Mouse (Mus musculus): Measurements from ENCODE around the gene Ces2b.
"Not testable (repeated sequence)": the region's sequence is repeated elsewhere in the genome, so short reads cannot be mapped to it uniquely, and the experiment has no call there.

Ces2b gene

DNA sequence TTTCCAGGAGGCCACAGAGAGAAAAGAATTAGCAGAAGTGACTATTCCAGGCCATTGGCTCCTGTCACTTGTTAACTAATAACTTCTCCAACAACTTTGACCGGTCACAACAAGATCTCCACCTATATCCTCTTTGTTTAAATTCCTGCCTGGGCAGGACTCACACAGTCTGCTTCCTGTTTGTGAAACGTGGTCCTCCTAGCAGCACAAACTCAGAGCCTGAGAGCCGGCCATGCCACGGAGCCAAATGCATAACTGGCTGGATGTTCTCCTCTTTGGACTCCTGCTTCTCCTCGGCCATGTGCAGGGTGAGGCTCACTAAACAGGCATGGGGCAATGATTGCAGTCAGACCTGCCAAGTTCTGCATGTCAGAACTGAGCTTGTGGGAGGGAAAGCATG is at the start of gene Ces2b:
Gene Ces2b (plus strand): TSS at position 133 of the 400 bp plus-strand sequence.
- no peak for DNase-seq (ENCODE audit: low read depth, low spot score)

DNA sequence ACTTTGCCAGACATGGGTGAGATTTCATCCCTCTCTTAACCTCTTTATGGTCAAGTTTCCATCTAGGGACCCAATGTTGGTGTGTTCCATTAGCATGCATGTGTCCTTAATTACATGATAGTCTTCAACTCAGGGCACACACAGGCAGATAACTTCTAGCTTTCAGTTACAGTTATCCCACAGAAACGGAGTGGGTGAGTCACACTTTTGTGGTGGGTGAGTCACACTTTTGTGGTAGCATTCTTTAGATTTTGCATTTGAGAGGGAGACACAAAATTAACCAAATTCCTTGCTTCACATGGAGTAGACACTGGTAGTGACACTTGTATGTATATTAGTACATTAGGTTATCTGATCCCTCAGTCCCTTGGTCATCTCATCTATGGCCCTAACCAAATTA is 44.3 kb upstream of the Ces2b start:
- no peak for DNase-seq (ENCODE audit: low read depth, low spot score)

DNA sequence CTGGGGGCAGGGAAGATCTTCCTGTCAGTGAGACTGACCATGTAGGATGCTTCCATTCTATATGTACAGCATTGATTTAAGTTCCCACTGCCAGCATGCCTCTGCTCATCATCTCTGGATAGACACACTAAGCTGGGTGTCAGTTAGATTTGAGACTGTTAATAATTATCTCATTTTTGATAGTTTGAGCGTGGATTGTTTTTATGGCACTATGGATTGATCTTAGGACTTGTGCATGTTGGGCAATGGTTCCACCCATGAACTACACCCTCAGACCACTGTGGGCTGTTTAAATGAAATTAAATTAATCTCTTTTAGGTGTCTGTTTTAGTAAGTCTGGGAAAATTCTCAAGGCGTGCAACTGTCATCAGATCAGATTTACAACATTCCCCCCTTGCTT is 42.4 kb upstream of the Ces2b start:
- no peak for DNase-seq (ENCODE audit: low read depth, low spot score)

- peak; percentile 19 for DNase-seq (ENCODE audit: low read depth, low spot score)
Observed at GRCm38 (mm10) chr8:104789886-104790680, 41.3 kb upstream of the Ces2b start.

GRCm38 (mm10) chr8:104799385-104799784 is 32.0 kb upstream of the Ces2b start:
- no peak for DNase-seq (ENCODE audit: low read depth, low spot score)

GRCm38 (mm10) chr8:104806127-104806526 is 25.2 kb upstream of the Ces2b start:
- peak; percentile 50 for DNase-seq (ENCODE audit: low read depth, low spot score)

- no peak for DNase-seq (ENCODE audit: low read depth, low spot score)
Observed at GRCm38 (mm10) chr8:104808542-104809413, 22.6 kb upstream of the Ces2b start.

DNA sequence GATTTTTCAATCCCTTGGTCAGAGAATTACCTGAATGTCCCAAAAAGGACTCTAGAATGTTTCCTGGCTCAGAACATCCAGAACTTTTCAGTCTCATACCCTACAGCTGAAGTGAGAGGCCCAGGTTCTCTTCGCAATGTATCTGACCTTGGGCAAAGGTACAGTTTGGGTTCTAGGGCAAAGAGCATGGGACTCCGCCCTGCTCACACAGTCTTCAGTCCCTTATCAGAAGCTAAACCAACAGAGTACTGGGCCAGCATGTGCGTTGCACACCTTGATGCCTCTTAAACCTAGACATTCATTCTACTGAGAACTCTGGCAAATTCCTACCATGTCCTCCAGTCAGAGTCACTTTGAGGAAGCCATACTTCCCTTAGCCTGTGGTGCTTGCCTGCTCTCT is 21.9 kb upstream of the Ces2b start:
- DNase-seq (ENCODE audit: low read depth, low spot score), result no peak

DNA sequence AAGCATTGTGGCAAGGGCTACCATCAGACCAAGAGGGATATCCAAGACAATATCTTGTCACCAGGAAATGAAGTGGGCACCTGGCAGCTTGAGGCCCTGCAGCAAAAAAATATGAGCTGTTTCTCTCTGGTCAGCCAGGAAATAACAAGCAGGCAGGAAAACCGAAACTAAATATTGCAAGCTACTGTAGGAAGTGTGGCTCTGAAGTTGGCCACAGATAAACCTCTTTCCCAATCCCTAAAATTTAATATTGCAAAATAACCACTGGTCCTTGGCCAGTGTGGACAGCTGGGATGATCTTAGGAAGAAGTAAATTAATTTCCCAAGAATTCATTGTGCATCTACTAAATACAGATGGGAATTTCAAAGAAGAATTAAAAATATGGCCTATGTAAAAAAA is 4.5 kb upstream of the Ces2b start:
- no peak for DNase-seq (ENCODE audit: low read depth, low spot score)

GRCm38 (mm10) chr8:104828221-104828620 is 3.2 kb upstream of the Ces2b start:
- DNase-seq (ENCODE audit: low read depth, low spot score), result no peak

DNA sequence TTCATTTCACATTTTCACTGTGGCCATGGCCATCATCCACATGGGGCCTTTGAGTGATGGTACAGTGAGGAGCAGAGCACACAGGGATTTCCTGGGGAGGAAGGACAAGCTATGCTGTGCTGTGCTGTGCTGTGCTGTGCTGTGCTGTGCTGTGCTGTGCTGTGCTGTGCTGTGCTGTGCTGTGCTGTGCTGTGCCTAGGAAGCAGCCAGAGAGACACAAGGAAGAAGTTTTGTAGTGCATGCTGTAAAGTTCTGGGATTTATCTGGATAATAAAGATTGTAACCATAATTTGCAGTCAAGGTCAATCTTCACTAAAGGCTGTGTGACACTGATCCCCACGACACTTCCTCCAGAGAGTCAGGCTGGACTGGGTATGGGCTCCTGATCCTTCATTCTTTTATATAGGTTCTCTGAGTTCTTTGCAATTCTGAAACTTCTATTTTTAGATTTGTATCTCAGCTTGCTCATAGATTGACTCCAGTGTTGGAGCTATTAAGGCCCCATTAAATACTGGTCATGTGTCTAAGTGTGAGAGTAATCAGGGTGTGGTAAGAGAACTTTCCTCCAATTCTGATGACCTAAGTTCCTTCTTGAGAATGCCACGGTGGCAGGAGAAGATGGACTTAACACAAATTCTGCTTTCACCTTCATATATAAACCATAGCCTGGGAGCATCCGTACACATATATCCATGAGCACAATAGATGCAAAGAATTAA is 10.1 kb downstream of the Ces2b start:
- no peak for DNase-seq (ENCODE audit: low read depth, low spot score)

DNA sequence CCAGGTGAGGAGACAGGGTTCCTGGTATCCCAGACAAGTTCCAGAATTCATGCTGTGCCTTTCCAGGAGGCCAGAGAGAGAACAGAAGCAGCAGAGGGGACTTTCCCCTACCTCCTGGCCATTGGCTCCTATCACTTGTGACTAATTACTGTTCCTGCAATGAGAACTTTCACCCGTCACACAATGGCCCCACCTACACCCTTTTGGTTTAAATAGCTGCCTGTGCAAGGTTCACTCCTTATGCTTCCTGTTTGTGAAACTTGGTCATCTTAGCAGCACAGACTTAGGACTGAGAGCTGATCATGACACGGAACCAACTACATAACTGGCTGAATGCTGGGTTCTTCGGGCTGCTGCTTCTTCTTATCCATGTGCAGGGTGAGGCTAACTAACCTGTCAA is 15.5 kb downstream of the Ces2b start, which contains the start of gene Ces2c:
Gene Ces2c (plus strand): TSS at position 238 of the 400 bp plus-strand sequence.
- DNase-seq (ENCODE audit: low read depth, low spot score), result no peak

- no peak for DNase-seq (ENCODE audit: low read depth, low spot score)
Observed at GRCm38 (mm10) chr8:104847741-104848462, 16.5 kb downstream of the Ces2b start.

DNA sequence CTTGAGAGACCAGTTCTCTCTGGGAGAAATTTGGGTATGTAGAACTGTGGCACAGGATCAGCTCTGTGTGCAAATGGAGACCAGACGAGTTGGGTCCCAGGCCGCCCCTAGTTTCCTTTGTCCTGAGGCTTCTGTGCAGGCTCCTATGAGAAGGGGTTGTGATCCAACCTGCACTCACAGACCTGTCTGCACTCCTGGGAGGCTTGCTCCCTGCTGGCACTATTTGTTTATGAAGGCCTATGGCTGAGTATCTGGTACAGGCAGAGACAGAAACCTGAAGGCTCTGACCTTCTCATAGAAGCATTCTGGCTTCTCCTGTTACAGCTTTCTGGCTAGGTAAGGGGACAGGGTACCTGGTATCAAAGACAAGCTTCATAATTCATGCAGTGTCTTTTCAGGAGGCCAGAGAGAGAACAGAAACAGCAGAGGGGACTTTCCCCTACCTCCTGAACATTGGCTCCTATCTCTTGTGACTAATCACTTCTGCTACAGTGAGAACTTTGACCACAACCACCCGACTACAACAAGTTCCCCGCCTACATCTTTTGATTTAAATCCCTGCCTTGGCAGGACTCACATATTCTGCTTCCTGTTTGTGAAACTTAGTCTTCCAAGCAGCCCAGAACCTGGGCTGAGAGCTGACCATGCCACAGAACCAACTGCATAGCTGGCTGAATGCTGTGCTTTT is 35.6 kb downstream of the Ces2b start:
- DNase-seq (ENCODE audit: low read depth, low spot score), result not testable (repeated sequence)

GRCm38 (mm10) chr8:104868876-104869275 is 37.5 kb downstream of the Ces2b start:
- not testable (repeated sequence) for DNase-seq (ENCODE audit: low read depth, low spot score)

DNA sequence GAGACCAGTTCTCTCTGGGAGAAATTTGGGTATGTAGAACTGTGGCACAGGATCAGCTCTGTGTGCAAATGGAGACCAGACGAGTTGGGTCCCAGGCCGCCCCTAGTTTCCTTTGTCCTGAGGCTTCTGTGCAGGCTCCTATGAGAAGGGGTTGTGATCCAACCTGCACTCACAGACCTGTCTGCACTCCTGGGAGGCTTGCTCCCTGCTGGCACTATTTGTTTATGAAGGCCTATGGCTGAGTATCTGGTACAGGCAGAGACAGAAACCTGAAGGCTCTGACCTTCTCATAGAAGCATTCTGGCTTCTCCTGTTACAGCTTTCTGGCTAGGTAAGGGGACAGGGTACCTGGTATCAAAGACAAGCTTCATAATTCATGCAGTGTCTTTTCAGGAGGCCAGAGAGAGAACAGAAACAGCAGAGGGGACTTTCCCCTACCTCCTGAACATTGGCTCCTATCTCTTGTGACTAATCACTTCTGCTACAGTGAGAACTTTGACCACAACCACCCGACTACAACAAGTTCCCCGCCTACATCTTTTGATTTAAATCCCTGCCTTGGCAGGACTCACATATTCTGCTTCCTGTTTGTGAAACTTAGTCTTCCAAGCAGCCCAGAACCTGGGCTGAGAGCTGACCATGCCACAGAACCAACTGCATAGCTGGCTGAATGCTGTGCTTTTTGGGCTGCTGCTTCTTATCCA is 55.0 kb downstream of the Ces2b start:
- DNase-seq (ENCODE audit: low read depth, low spot score), result not testable (repeated sequence)

Measured in retina, postnatal 7 days (tissue).